Mouse (Mus musculus) heart, postnatal 0 days (tissue): Measurements from ENCODE around the gene Fam228b.

Source experiments
- CTCF ChIP-seq: IDR thresholded peaks from 2 replicates; pipeline ENCODE4 v1.5.1; 2016; ENCODE audit warnings: antibody characterized with exemption, control low read depth, low read depth
- EP300 ChIP-seq: IDR thresholded peaks from 2 replicates; pipeline ENCODE4 v1.6.1; 2016; ENCODE audit warnings: antibody characterized with exemption, low read depth

- TF ChIP-seq CTCF (peak; percentile 84), EP300 (no peak)
Observed at GRCm38 (mm10) chr12:4768492-4769332, at the start of gene Fam228b, which contains the start of gene Pfn4.
